Mouse (Mus musculus): ENCODE data around the gene Svs6. TPM values are rescaled to one million over a fixed set of nuclear protein-coding genes. Genes with fewer than 3 reads are reported as not detected.
"Not testable (repeated sequence)": the region's sequence is repeated elsewhere in the genome, so short reads cannot be mapped to it uniquely, and the experiment has no call there.

Svs6 gene
- not detected in 2 replicates for polyA plus RNA-seq (2015; fragmentation: Nextera tagmentation; extraction: Ambion mirVana)

GRCm38 (mm10) chr2:164316451-164316850 is at the start of gene Svs6:
TSS of gene Svs6 (plus strand) at chr2:164316751.
- H3K36me3 ChIP-seq (ENCODE audit: insufficient read depth, low read length); H3K4me1 ChIP-seq (ENCODE audit: insufficient read depth, low read depth, low read length); H3K9ac ChIP-seq (replicated peaks; ENCODE audit: low read depth); H3K4me2 ChIP-seq (replicated peaks; ENCODE audit: low read depth, low read length); ATAC-seq; H3K9me3 ChIP-seq (ENCODE audit: low read length); H3K27me3 ChIP-seq (replicated peaks; ENCODE audit: insufficient read depth, low read length); H3K27ac ChIP-seq (ENCODE audit: low read length); DNase-seq (ENCODE audit: low spot score); H3K4me3 ChIP-seq (ENCODE audit: low read depth, low read length): not testable (repeated sequence)
- WGBS = 58% methylated on average over 1 of the region's 1 CpGs

DNA sequence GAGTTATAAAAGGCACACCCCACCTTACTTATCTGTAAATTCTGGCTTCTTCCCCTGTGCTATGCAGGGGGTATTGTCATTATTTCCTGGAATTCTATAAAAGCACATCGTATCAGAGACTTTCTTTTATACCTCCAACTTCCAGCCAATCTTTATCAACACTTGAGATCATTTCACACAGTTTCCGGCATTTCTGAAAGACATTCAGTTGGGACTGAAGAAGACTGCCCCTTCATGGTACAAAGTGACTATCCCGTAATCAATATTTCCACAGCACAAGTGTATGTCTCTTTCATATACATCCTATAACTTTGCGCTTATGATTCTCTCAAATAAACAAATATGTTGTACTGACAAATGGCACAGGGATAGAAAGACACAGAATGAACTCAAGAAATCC is 38.2 kb upstream of the Svs6 start, which contains the start of gene Svs4:
TSS of gene Svs4 (minus strand) at position 101 of the 400 bp plus-strand sequence.
- no peak within 1 kb of the TSS for H3K4me3 ChIP-seq (ENCODE audit: low read depth, low read length)
- H3K9me3 ChIP-seq (ENCODE audit: low read length) = no peaks in the 10 kb centered on the region
- TF ChIP-seq EP300 (IDR thresholded peaks at IDR 0.05) (no peak), CTCF (IDR thresholded peaks at IDR 0.05) (no peak)
- WGBS = 84% methylated on average over 4 of the region's 4 CpGs
- no peak within 1 kb of the TSS for H3K9ac ChIP-seq (replicated peaks; ENCODE audit: low read depth)
- no peak within 1 kb of the TSS for H3K4me2 ChIP-seq (replicated peaks; ENCODE audit: low read depth, low read length)
- no peak within 1 kb of the TSS for H3K27ac ChIP-seq (ENCODE audit: low read length)
- DNase-seq (ENCODE audit: low spot score) (no peak), ATAC-seq (no peak)
- no peaks in the 10 kb centered on the region for H3K36me3 ChIP-seq (ENCODE audit: insufficient read depth, low read length)
- no peaks in the 10 kb centered on the region for H3K27me3 ChIP-seq (replicated peaks; ENCODE audit: insufficient read depth, low read length)
- no peaks in the 10 kb centered on the region for H3K4me1 ChIP-seq (ENCODE audit: insufficient read depth, low read depth, low read length)

DNA sequence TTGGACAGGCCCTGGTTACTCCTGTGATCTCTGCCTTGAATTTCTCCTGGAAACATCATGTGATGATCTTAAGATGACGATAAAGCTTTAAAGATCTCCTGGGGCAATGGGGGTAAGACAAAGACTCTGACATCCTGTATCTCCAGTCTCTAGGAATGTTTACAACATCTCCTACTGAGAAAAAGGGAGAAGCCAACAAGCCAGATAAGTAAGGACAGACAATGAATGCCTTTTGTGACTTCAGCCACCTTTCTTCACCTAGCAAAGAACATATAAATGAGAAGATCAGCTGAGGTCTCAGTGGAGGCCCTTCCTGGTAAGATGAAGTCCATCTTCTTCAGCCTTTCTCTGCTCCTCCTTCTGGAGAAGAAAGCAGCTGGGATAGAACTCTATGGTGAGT is 27.6 kb upstream of the Svs6 start, which contains the start of gene Svs3a:
TSS of gene Svs3a (plus strand) at position 301 of the 400 bp plus-strand sequence.
- H3K9ac ChIP-seq (replicated peaks; ENCODE audit: low read depth); ATAC-seq; H3K4me2 ChIP-seq (replicated peaks; ENCODE audit: low read depth, low read length); H3K36me3 ChIP-seq (ENCODE audit: insufficient read depth, low read length); H3K27me3 ChIP-seq (replicated peaks; ENCODE audit: insufficient read depth, low read length); H3K27ac ChIP-seq (ENCODE audit: low read length); H3K4me3 ChIP-seq (ENCODE audit: low read depth, low read length); H3K4me1 ChIP-seq (ENCODE audit: insufficient read depth, low read depth, low read length); DNase-seq (ENCODE audit: low spot score); H3K9me3 ChIP-seq (ENCODE audit: low read length): not testable (repeated sequence)
- 74% methylated on average over 1 of the region's 1 CpGs for WGBS

DNA sequence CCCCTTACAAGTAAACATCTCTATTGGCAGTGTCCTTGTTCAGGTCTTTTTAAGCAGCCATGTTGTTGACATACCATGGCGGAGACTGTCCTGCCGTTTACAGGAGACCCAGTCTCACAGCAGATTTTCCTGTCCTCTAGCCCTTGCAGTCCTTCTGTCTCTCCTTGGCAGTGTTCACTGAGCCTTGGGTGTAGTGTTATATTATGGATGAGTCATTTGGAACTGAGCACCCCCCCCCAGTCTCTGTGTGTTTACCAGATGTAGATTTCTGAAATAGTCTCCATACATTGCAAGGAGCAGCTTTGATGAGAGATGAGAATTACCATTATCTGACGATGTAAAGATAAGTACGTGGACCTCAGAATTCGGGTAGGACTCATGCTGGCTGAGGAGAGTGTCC is 4.0 kb upstream of the Svs6 start:
- ATAC-seq (no peak), DNase-seq (ENCODE audit: low spot score) (no peak)
- Histone ChIP-seq H3K9ac (replicated peaks; ENCODE audit: low read depth) (no peak overlapping the region), H3K36me3 (ENCODE audit: insufficient read depth, low read length) (no peaks in the 10 kb centered on the region), H3K4me1 (ENCODE audit: insufficient read depth, low read depth, low read length) (no peaks in the 10 kb centered on the region), H3K4me3 (ENCODE audit: low read depth, low read length) (no peak overlapping the region), H3K9me3 (ENCODE audit: low read length) (no peaks in the 10 kb centered on the region), H3K27ac (ENCODE audit: low read length) (no peak overlapping the region), H3K27me3 (replicated peaks; ENCODE audit: insufficient read depth, low read length) (no peaks in the 10 kb centered on the region), H3K4me2 (replicated peaks; ENCODE audit: low read depth, low read length) (no peak overlapping the region)
- TF ChIP-seq EP300 (IDR thresholded peaks at IDR 0.05) (no peak), CTCF (IDR thresholded peaks at IDR 0.05) (no peak)
- WGBS = 83% methylated on average over 5 of the region's 5 CpGs

DNA sequence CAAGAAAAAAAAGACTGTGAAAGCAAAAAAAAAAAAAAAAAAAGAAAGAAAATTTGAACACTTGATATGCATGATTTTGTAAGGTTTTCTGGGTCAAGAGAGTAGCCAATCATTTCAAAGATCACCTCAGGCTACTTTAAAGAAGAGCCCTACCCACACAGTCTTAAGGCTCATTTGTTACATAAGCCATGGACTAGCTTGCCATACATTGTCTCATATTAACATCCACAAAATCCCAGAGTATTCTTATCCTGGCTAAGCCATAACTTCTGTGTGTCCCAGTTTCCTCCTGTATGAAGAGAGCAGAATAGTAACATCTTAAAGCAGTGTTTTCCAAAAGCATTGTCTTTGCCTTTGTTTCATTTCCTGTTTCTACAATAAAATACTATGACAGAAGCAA is 1.1 kb upstream of the Svs6 start:
- not testable (repeated sequence) for ATAC-seq; H3K36me3 ChIP-seq (ENCODE audit: insufficient read depth, low read length); H3K9me3 ChIP-seq (ENCODE audit: low read length); H3K4me3 ChIP-seq (ENCODE audit: low read depth, low read length); H3K4me1 ChIP-seq (ENCODE audit: insufficient read depth, low read depth, low read length); H3K27ac ChIP-seq (ENCODE audit: low read length); H3K27me3 ChIP-seq (replicated peaks; ENCODE audit: insufficient read depth, low read length); H3K4me2 ChIP-seq (replicated peaks; ENCODE audit: low read depth, low read length); DNase-seq (ENCODE audit: low spot score); H3K9ac ChIP-seq (replicated peaks; ENCODE audit: low read depth)

GRCm38 (mm10) chr2:164320983-164321382 is 4.4 kb downstream of the Svs6 start:
- no peak overlapping the region for H3K9ac ChIP-seq (replicated peaks; ENCODE audit: low read depth)
- ATAC-seq (no peak), DNase-seq (ENCODE audit: low spot score) (no peak)
- no peaks in the 10 kb centered on the region for H3K27me3 ChIP-seq (replicated peaks; ENCODE audit: insufficient read depth, low read length)
- no peak overlapping the region for H3K27ac ChIP-seq (ENCODE audit: low read length)
- WGBS = 72% methylated on average over 6 of the region's 6 CpGs
- no peak overlapping the region for H3K4me3 ChIP-seq (ENCODE audit: low read depth, low read length)
- TF ChIP-seq EP300 (IDR thresholded peaks at IDR 0.05) (no peak), CTCF (IDR thresholded peaks at IDR 0.05) (no peak)
- no peaks in the 10 kb centered on the region for H3K36me3 ChIP-seq (ENCODE audit: insufficient read depth, low read length)
- no peaks in the 10 kb centered on the region for H3K9me3 ChIP-seq (ENCODE audit: low read length)
- no peaks in the 10 kb centered on the region for H3K4me1 ChIP-seq (ENCODE audit: insufficient read depth, low read depth, low read length)
- H3K4me2 ChIP-seq (replicated peaks; ENCODE audit: low read depth, low read length) = no peak overlapping the region

DNA sequence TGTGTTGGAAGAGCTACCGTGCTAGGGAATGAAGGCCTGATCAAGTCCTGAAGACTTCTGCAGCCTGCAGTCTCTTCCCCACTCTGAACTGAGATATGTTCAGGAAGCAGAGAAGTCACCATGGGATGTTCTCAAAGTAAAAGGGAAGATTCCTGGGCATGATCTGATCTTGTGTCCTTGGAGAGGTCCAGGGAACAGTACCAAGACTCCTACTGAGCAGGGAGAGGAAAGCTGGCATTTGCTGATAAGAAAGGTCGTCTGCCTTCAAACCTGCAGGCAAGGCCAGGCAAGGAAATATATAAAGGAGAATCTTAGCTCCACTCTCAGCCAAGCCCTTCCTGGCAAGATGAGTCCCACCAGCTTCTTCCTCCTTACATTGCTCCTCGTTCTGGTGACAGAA is 15.9 kb downstream of the Svs6 start, which contains the start of gene Svs5:
TSS of gene Svs5 (plus strand) at position 301 of the 400 bp plus-strand sequence.
- 60% methylated on average over 3 of the region's 3 CpGs for WGBS
- not testable (repeated sequence) for H3K4me1 ChIP-seq (ENCODE audit: insufficient read depth, low read depth, low read length); ATAC-seq; H3K27me3 ChIP-seq (replicated peaks; ENCODE audit: insufficient read depth, low read length); H3K4me2 ChIP-seq (replicated peaks; ENCODE audit: low read depth, low read length); DNase-seq (ENCODE audit: low spot score); H3K4me3 ChIP-seq (ENCODE audit: low read depth, low read length); H3K36me3 ChIP-seq (ENCODE audit: insufficient read depth, low read length); H3K27ac ChIP-seq (ENCODE audit: low read length); H3K9me3 ChIP-seq (ENCODE audit: low read length); H3K9ac ChIP-seq (replicated peaks; ENCODE audit: low read depth)

Data from lung, postnatal 0 days (tissue).